Mouse (Mus musculus): Measurements from ENCODE around the gene Zfp14. TPM values are rescaled to one million over a fixed set of nuclear protein-coding genes. Genes with fewer than 3 reads are reported as not detected.

The Zfp14 gene
- polyA plus RNA-seq, 1 experiment from 2014 or later, result 0.31 TPM

DNA sequence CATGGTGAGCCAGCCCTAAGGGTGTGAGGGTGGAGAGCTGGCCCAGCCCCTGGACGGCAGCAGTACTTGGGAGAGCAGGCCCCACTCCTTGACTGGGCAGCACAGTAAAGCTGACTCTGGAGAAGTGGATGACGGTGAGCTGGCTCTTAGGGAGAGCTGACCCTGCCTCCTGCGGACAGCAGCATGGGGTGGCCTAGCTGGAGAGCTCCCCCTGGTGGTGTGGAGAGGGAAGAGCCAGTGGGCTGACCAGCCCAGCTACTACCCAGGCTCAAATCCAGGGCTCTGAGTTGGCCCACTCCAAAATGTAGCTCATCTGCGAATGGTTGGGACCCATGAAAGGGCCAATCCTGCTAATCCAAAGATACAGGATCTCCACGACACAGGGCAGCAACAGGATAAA is 13.4 kb upstream of the Zfp14 start:
- peak; percentile 31 for TF ChIP-seq CTCF (IDR thresholded peaks at IDR 0.05; ENCODE audit: low read depth)
- no peak for TF ChIP-seq EP300 (IDR thresholded peaks at IDR 0.05; ENCODE audit: low read depth)
- no peak overlapping the region for H3K27ac ChIP-seq (ENCODE audit: low read depth)
- H3K36me3 ChIP-seq (replicated peaks; ENCODE audit: insufficient read depth, low read length), result peaks cover 10% of the 10 kb centered on the region; the same call in 1 of the 2 replicates
- H3K9ac ChIP-seq (replicated peaks), result no peak overlapping the region
- DNase-seq (no peak), ATAC-seq (no peak)
- H3K27me3 ChIP-seq (ENCODE audit: insufficient read depth, low read length), result no peaks in the 10 kb centered on the region
- no peaks in the 10 kb centered on the region for H3K4me1 ChIP-seq (ENCODE audit: insufficient read depth)
- H3K4me2 ChIP-seq (ENCODE audit: low read depth, low read length), result no peak overlapping the region
- 75% methylated on average over 5 of the region's 5 CpGs for WGBS (ENCODE audit: insufficient replicate concordance)
- H3K9me3 ChIP-seq (ENCODE audit: low read length), result no peaks in the 10 kb centered on the region
- H3K4me3 ChIP-seq (ENCODE audit: low read depth, low read length), result no peak overlapping the region

DNA sequence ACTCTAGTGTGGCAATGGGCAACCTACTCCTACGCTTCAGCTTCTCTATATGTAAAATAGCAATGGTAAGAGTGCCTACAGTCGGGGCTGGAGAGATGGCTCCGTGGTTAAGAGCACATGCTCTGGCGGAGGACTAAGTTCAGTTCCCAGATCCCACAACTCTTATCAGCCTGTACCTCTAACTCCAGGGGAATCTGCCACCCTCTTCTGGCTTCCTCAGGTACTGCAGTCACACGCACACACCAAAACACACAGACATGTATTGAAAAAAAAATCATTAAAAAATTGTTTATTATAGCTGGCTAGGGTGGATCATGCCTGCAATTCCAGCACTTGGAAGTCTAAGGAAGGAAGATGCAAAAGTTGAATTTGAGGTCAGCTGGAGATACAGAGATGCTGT is 11.3 kb upstream of the Zfp14 start:
- no peak overlapping the region for H3K4me3 ChIP-seq (ENCODE audit: low read depth, low read length)
- H3K9me3 ChIP-seq (ENCODE audit: low read length), result no peaks in the 10 kb centered on the region
- no peak overlapping the region for H3K9ac ChIP-seq (replicated peaks)
- ATAC-seq, result no peak
- 82% methylated on average over 5 of the region's 5 CpGs for WGBS (ENCODE audit: insufficient replicate concordance)
- H3K27ac ChIP-seq (ENCODE audit: low read depth), result no peak overlapping the region
- H3K27me3 ChIP-seq (ENCODE audit: insufficient read depth, low read length), result no peaks in the 10 kb centered on the region
- DNase-seq, result peak; percentile 39
- no peak for TF ChIP-seq EP300 (IDR thresholded peaks at IDR 0.05; ENCODE audit: low read depth)
- peak; percentile 63 for TF ChIP-seq CTCF (IDR thresholded peaks at IDR 0.05; ENCODE audit: low read depth)
- no peaks in the 10 kb centered on the region for H3K4me1 ChIP-seq (ENCODE audit: insufficient read depth)
- H3K4me2 ChIP-seq (ENCODE audit: low read depth, low read length), result no peak overlapping the region
- 0 out of 2 replicates have a peak, but pooled peaks cover 14% of the 10 kb centered on the region for H3K36me3 ChIP-seq (replicated peaks; ENCODE audit: insufficient read depth, low read length)

DNA sequence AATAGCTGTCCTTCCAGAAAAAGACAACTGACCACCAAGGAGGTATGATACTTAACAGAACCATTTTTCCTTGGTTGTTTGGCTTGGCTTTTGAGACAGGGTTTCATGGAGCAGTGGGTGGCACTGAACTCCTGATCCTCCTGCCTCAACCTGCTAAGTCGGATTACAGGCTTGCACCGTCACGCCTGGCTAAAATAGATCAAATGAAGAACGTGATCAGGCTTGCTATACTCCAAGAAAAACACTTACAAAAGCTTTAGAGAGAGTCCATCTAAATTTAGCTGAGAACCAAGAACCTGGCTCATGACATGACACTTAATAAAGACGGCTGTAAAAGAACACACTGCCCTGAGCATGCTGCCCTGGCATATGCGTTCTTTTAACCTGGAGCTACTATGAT is 9.2 kb upstream of the Zfp14 start:
- Histone ChIP-seq H3K9ac (replicated peaks) (no peak overlapping the region), H3K36me3 (replicated peaks; ENCODE audit: insufficient read depth, low read length) (0 out of 2 replicates have a peak, but pooled peaks cover 14% of the 10 kb centered on the region), H3K27me3 (ENCODE audit: insufficient read depth, low read length) (no peaks in the 10 kb centered on the region), H3K4me3 (ENCODE audit: low read depth, low read length) (no peak overlapping the region), H3K4me2 (ENCODE audit: low read depth, low read length) (no peak overlapping the region), H3K9me3 (ENCODE audit: low read length) (no peaks in the 10 kb centered on the region), H3K27ac (ENCODE audit: low read depth) (no peak overlapping the region), H3K4me1 (ENCODE audit: insufficient read depth) (no peaks in the 10 kb centered on the region)
- no peak for ATAC-seq
- WGBS (ENCODE audit: insufficient replicate concordance), result 85% methylated on average over 6 of the region's 6 CpGs
- no peak for DNase-seq
- TF ChIP-seq EP300 (IDR thresholded peaks at IDR 0.05; ENCODE audit: low read depth), result no peak
- TF ChIP-seq CTCF (IDR thresholded peaks at IDR 0.05; ENCODE audit: low read depth), result no peak

DNA sequence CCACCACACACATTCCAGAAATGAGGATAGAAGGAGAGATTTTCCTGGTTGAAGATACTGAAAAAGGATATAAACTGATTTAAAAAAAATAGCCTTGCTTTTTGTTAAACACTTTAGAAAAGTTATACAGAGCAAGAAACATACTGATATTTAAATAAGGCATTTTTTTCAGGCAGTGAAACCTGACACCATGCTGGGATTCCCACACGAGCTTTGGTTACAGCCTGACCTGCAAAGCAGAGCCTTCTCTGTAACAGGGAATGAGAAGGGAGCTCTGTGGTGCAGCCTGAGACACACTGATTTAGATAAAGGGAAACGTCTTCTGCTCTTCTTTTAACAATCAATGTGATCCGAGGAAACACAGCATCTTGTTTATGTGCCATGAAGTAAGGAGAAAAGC is 2.4 kb upstream of the Zfp14 start:
- DNase-seq (no peak), ATAC-seq (no peak)
- WGBS (ENCODE audit: insufficient replicate concordance), result 21% methylated on average over 3 of the region's 3 CpGs
- no peak overlapping the region for H3K9ac ChIP-seq (replicated peaks)
- no peak overlapping the region for H3K4me3 ChIP-seq (ENCODE audit: low read depth, low read length)
- no peaks in the 10 kb centered on the region for H3K36me3 ChIP-seq (replicated peaks; ENCODE audit: insufficient read depth, low read length)
- no peak overlapping the region for H3K4me2 ChIP-seq (ENCODE audit: low read depth, low read length)
- H3K27ac ChIP-seq (ENCODE audit: low read depth), result no peak overlapping the region
- TF ChIP-seq EP300 (IDR thresholded peaks at IDR 0.05; ENCODE audit: low read depth) (no peak), CTCF (IDR thresholded peaks at IDR 0.05; ENCODE audit: low read depth) (no peak)
- no peaks in the 10 kb centered on the region for H3K9me3 ChIP-seq (ENCODE audit: low read length)
- no peaks in the 10 kb centered on the region for H3K27me3 ChIP-seq (ENCODE audit: insufficient read depth, low read length)
- peaks cover 7% of the 10 kb centered on the region for H3K4me1 ChIP-seq (ENCODE audit: insufficient read depth)

DNA sequence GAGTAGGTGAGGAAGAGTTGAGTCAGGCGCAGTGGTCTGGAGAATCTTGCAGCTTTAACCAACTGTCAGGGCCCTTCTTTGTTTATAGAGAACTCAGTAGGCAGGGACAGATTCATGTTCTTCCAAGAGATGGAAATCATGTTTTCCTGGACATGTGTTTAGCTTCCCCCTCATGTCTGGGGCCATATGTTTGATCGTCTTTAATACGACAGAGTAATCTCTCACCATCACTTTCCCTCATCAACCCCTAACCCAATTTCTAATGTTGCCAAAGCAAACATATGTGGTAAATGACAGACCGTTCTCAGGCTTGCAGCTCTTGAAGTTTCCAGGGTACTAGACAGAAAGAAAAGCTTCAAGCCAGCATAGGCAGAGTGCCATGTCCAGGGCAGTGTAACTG is 3.1 kb downstream of the Zfp14 start:
- H3K27ac ChIP-seq (ENCODE audit: low read depth), result no peak overlapping the region
- no peak for ATAC-seq
- no peak overlapping the region for H3K4me3 ChIP-seq (ENCODE audit: low read depth, low read length)
- peaks cover 7% of the 10 kb centered on the region for H3K4me1 ChIP-seq (ENCODE audit: insufficient read depth)
- H3K4me2 ChIP-seq (ENCODE audit: low read depth, low read length), result no peak overlapping the region
- 86% methylated on average over 4 of the region's 4 CpGs for WGBS (ENCODE audit: insufficient replicate concordance)
- no peaks in the 10 kb centered on the region for H3K27me3 ChIP-seq (ENCODE audit: insufficient read depth, low read length)
- no peaks in the 10 kb centered on the region for H3K36me3 ChIP-seq (replicated peaks; ENCODE audit: insufficient read depth, low read length)
- TF ChIP-seq EP300 (IDR thresholded peaks at IDR 0.05; ENCODE audit: low read depth) (no peak), CTCF (IDR thresholded peaks at IDR 0.05; ENCODE audit: low read depth) (no peak)
- no peaks in the 10 kb centered on the region for H3K9me3 ChIP-seq (ENCODE audit: low read length)
- no peak for DNase-seq
- H3K9ac ChIP-seq (replicated peaks), result no peak overlapping the region

DNA sequence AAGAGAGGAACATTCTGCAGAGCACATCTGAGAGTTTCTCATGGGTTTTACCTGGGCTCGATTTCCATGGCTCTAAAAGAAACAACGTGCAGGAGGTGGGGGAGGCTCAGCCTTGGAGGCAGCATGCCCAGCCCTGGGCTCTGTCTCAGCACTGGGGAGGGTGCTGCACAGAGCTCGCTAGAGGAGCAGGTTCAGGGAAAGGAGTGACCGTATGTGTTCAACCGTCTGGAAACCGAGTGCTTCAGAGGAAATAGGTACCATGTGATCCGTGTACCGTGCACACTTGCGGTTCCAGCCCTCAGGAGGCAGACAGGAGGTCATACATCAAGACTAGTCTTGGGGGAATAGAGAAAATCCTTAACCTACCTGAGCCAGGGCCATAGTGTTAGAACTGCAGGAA is 6.8 kb downstream of the Zfp14 start:
- Histone ChIP-seq H3K36me3 (replicated peaks; ENCODE audit: insufficient read depth, low read length) (no peaks in the 10 kb centered on the region), H3K27me3 (ENCODE audit: insufficient read depth, low read length) (no peaks in the 10 kb centered on the region), H3K4me2 (ENCODE audit: low read depth, low read length) (no peak overlapping the region), H3K4me3 (ENCODE audit: low read depth, low read length) (no peak overlapping the region), H3K9ac (replicated peaks) (no peak overlapping the region), H3K9me3 (ENCODE audit: low read length) (no peaks in the 10 kb centered on the region), H3K27ac (ENCODE audit: low read depth) (no peak overlapping the region), H3K4me1 (ENCODE audit: insufficient read depth) (no peaks in the 10 kb centered on the region)
- no peak for TF ChIP-seq CTCF (IDR thresholded peaks at IDR 0.05; ENCODE audit: low read depth)
- no peak for TF ChIP-seq EP300 (IDR thresholded peaks at IDR 0.05; ENCODE audit: low read depth)
- ATAC-seq (no peak), DNase-seq (no peak)
- 54% methylated on average over 9 of the region's 9 CpGs for WGBS (ENCODE audit: insufficient replicate concordance)

DNA sequence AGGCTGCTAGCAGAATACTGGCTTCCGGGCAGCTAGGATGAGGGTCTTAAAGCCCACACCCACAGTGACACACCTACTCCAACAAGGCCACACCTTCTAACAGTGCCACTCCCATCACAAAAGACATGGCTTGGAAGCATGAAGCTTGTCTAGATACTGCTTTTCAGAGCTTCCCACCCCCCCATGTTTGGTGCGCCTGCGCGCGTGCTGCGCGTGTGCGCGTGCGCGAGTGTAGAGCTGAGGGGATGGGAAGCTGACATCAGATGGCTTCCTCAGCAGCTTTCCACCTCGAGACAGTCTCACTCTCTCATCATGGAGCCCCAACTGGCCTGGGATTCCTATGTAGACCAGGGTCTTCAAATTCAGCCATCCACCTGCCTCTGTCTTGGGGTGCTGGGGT is 16.8 kb downstream of the Zfp14 start:
- no peak for ATAC-seq
- H3K4me1 ChIP-seq (ENCODE audit: insufficient read depth), result 0 out of 2 replicates have a peak, but pooled peaks cover 4% of the 10 kb centered on the region
- TF ChIP-seq EP300 (IDR thresholded peaks at IDR 0.05; ENCODE audit: low read depth), result no peak
- no peak for TF ChIP-seq CTCF (IDR thresholded peaks at IDR 0.05; ENCODE audit: low read depth)
- H3K36me3 ChIP-seq (replicated peaks; ENCODE audit: insufficient read depth, low read length), result no peaks in the 10 kb centered on the region; the same call in 1 of the 2 replicates
- no peak overlapping the region for H3K4me3 ChIP-seq (ENCODE audit: low read depth, low read length)
- H3K9ac ChIP-seq (replicated peaks), result no peak overlapping the region
- H3K4me2 ChIP-seq (ENCODE audit: low read depth, low read length), result no peak overlapping the region
- H3K9me3 ChIP-seq (ENCODE audit: low read length), result no peaks in the 10 kb centered on the region
- no peak overlapping the region for H3K27ac ChIP-seq (ENCODE audit: low read depth)
- WGBS (ENCODE audit: insufficient replicate concordance), result 92% methylated on average over 12 of the region's 12 CpGs
- DNase-seq, result no peak
- H3K27me3 ChIP-seq (ENCODE audit: insufficient read depth, low read length), result no peaks in the 10 kb centered on the region

All from liver, postnatal 0 days (tissue).